Mouse (Mus musculus): Measurements from ENCODE around the gene Gabrb2.

Gene Gabrb2

GRCm38 (mm10) chr11:42532577-42532976 is 113.0 kb downstream of the Gabrb2 start:
- no peak for ATAC-seq (ENCODE audit: low TSS enrichment)

- ATAC-seq (ENCODE audit: low TSS enrichment) = peak; percentile 81
These were observed 115.7 kb downstream of the Gabrb2 start for GRCm38 (mm10) chr11:42535286-42535685.

GRCm38 (mm10) chr11:42535861-42536260 is 116.3 kb downstream of the Gabrb2 start:
- peak; percentile 75 for ATAC-seq (ENCODE audit: low TSS enrichment)

GRCm38 (mm10) chr11:42542861-42543260 is 123.3 kb downstream of the Gabrb2 start:
- ATAC-seq (ENCODE audit: low TSS enrichment) = no peak

GRCm38 (mm10) chr11:42566023-42566422 is 146.5 kb downstream of the Gabrb2 start:
- ATAC-seq (ENCODE audit: low TSS enrichment) = peak; percentile 84

- ATAC-seq (ENCODE audit: low TSS enrichment) = peak; percentile 33; the same call in 1 of the 2 replicates
These were observed 151.9 kb downstream of the Gabrb2 start for GRCm38 (mm10) chr11:42571467-42571866.

- ATAC-seq (ENCODE audit: low TSS enrichment) = peak; percentile 80
These were observed 155.8 kb downstream of the Gabrb2 start for GRCm38 (mm10) chr11:42575146-42575873.

GRCm38 (mm10) chr11:42579804-42580203 is 160.2 kb downstream of the Gabrb2 start:
- peak; percentile 60 for ATAC-seq (ENCODE audit: low TSS enrichment)

- ATAC-seq (ENCODE audit: low TSS enrichment) = no peak
These were observed 161.6 kb downstream of the Gabrb2 start for GRCm38 (mm10) chr11:42581123-42581522.

GRCm38 (mm10) chr11:42581753-42582152 is 162.2 kb downstream of the Gabrb2 start:
- ATAC-seq (ENCODE audit: low TSS enrichment) = peak; percentile 56

- ATAC-seq (ENCODE audit: low TSS enrichment) = peak; percentile 79
These were observed 172.9 kb downstream of the Gabrb2 start for GRCm38 (mm10) chr11:42592418-42592817.

- peak; percentile 24; the same call in 1 of the 2 replicates for ATAC-seq (ENCODE audit: low TSS enrichment)
These were observed 186.7 kb downstream of the Gabrb2 start for GRCm38 (mm10) chr11:42606225-42606624.

- ATAC-seq (ENCODE audit: low TSS enrichment) = peak; percentile 77
These were observed 189.7 kb downstream of the Gabrb2 start for GRCm38 (mm10) chr11:42609128-42609763.

- ATAC-seq (ENCODE audit: low TSS enrichment) = no peak
These were observed 198.6 kb downstream of the Gabrb2 start for GRCm38 (mm10) chr11:42618195-42618594.

GRCm38 (mm10) chr11:42621109-42621508 is 201.6 kb downstream of the Gabrb2 start:
- ATAC-seq (ENCODE audit: low TSS enrichment) = peak; percentile 84

GRCm38 (mm10) chr11:42650111-42650510 is 230.6 kb downstream of the Gabrb2 start:
- no peak for ATAC-seq (ENCODE audit: low TSS enrichment)

GRCm38 (mm10) chr11:42651572-42651971 is 232.0 kb downstream of the Gabrb2 start:
- ATAC-seq (ENCODE audit: low TSS enrichment) = peak; percentile 94

- no peak for ATAC-seq (ENCODE audit: low TSS enrichment)
These were observed 234.6 kb downstream of the Gabrb2 start for GRCm38 (mm10) chr11:42654189-42654588.

- ATAC-seq (ENCODE audit: low TSS enrichment) = no peak
These were observed 249.1 kb downstream of the Gabrb2 start for GRCm38 (mm10) chr11:42668657-42669056.

All from frontal cortex, adult (tissue).